Mouse (Mus musculus) Patski (cell line): Measurements from ENCODE around the gene Nfe2l1. TPM values are rescaled to one million over a fixed set of nuclear protein-coding genes. Genes with fewer than 3 reads are reported as not detected.

ENCODE experiments used
- ATAC-seq: fragments of 100-300 bp; one replicate; pipeline ENCODE4 v1.8.0; 2021
- CTCF ChIA-PET: fragments of 350-600 bp; sonication (Branson Sonifier 250); formaldehyde crosslinking; loops from one replicate; lab custom pipeline; 2022; ENCODE audit warnings: inconsistent platforms; lab: Charles Lee
- POLR2A ChIA-PET: fragments of 350-600 bp; sonication (Branson Sonifier 250); formaldehyde crosslinking; loops from one replicate; lab custom pipeline; 2022; ENCODE audit warnings: antibody characterized with exemption, inconsistent platforms; lab: Charles Lee
- DNase-seq: peaks from one replicate; pipeline ENCODE4 v3.0.0-alpha.2; 2011; ENCODE audit warnings: low read depth, low spot score
- H3K27me3 ChIP-seq: fragments of 371-371 bp; one replicate; pipeline ENCODE4 v1.5.1; 2021
- CTCF ChIP-seq: fragments of 100-300 bp; IDR thresholded peaks from one replicate; pipeline ENCODE4 v1.5.1; 2021
- in situ Hi-C: fragments of 300-500 bp; cut with MboI; formaldehyde crosslinking; loops from 3 replicates; pipeline ENCODE4 v1.11.1; 2018; ENCODE audit warnings: low pct_unique_long_range_greater_than_20kb, mixed read lengths
- polyA plus RNA-seq: library from polyadenylated mRNA; unstranded; gene quantifications from one replicate; pipeline ENCODE4 v1.2.3, GENCODE M21; 2021

Gene Nfe2l1
- polyA plus RNA-seq, 1 experiment from 2014 or later = 362 TPM

DNA sequence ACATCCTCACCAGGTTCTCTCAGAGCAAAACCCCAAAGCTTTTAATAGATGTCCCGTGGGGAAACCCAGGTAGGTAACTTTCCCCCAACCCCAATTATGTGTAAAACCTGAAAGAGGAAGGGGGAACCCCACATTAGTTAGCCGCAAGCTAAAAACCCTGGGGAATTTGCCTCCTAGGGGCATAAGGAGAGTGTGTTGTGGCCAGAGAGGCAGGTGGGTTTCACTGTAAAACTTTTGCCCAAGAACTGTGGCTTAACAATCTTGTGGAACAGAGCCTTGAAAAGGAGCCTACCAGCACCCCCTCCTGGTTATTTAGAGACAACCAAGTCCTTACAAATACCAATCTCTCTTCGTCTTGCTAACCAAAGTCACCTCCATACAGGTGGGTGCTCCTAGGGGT lies 55.2 kb downstream of the Nfe2l1 start:
- ATAC-seq = no peak
- CTCF ChIA-PET = interaction anchor here (0.8 to 2.7 kb wide), 4 partner anchors 9 to 47 kb away, joined by 3 to 6 read pairs (median 3); no protein-coding TSS in a partner anchor
- in situ Hi-C loops = no loop called here
- no peak for DNase-seq
- POLR2A ChIA-PET = no interaction called here
- no peaks in the 10 kb centered on the region for H3K27me3 ChIP-seq
- no peak for TF ChIP-seq CTCF

DNA sequence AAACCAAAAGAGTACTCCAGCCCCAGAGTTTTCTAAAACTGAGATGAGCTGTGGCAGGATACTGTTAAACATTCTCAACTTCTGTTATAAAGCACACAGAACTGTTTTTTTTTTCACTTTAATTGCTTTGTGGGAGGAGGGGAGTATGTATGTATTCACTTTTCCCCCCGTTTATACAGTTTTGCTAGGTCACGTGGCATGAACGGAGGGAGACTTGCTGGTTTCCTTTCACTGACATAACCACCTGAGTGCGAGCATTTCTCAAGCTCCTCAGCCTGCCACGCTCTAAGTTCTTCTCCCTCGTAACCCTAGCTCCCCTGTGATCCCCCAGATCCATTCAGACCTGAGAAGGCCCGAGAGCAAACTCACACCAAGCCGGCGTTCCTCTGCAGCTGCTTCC lies 57.4 kb downstream of the Nfe2l1 start:
- no peaks in the 10 kb centered on the region for H3K27me3 ChIP-seq
- ATAC-seq (no peak), DNase-seq (no peak)
- no peak for TF ChIP-seq CTCF
- in situ Hi-C loops = no loop called here
- POLR2A ChIA-PET = interaction anchor here (0.6 kb wide), 1 partner anchor 417 kb away, joined by 3 read pairs; no protein-coding TSS in a partner anchor
- CTCF ChIA-PET = interaction anchor here (0.7 to 1.3 kb wide), 2 partner anchors 9 to 90 kb away, joined by 3 to 7 read pairs; no protein-coding TSS in a partner anchor

DNA sequence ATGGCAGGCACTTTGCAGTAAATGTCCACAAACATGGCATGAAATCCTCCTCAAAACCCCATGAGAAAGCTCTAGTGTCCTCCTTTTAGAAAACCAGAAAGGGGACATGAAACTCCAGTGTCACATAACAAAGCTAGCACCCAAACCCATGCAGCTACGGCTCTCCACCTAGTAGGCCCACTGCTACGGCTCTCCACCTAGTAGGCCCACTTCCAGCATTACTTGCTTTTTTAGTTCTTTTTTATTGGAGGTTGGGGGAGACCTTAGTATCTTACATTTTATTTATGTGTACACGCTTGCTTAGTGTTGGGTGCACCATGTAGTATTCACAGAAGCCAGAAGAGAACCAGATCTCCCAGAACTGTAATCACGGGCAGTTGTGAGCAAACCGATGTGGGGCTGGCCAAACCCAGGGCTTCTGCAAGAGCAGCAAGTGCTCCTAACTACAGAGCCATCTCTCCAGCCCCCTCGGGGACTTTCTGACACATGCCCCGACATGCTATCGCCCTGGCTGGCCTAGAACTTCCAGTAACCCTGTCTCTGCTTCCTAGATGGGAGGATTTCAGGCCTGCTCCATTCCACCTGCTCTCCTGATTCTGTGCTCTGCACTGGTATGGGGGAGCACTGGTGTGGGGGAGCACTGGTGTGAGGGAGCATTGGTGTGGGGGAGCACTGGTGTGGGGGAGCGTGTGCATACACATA lies 58.3 kb downstream of the Nfe2l1 start:
- CTCF ChIA-PET = interaction anchor here (1.1 to 1.3 kb wide), 2 partner anchors 9 to 10 kb away, joined by 3 to 7 read pairs; no protein-coding TSS in a partner anchor
- no peaks in the 10 kb centered on the region for H3K27me3 ChIP-seq
- ATAC-seq (no peak), DNase-seq (no peak)
- POLR2A ChIA-PET = no interaction called here
- TF ChIP-seq CTCF = no peak
- in situ Hi-C loops = no loop called here

DNA sequence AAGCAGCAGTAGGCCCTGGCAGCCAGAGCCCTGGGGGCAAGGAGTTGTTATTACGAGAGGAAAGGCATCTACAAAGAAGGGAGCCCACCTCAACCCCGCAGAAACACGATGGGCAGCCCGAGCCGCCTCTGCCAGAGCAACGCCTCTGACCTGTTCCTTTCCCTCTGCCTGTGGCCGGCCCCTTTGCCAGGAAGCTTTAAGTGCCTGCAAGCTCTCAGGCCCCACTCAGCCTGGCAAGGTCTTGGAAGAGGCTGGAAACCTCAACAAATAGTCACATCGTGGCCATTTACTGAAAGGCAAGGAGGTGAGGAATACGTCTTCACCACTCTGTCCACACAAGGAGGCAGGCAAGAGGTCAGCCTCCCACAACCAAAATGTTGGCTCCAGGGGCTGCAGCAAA lies 61.5 kb downstream of the Nfe2l1 start:
- ChIA-PET POLR2A (interaction anchor here (0.6 kb wide), 1 partner anchor 27 kb away, joined by 4 read pairs; no protein-coding TSS in a partner anchor), CTCF (interaction anchor here (3.9 kb wide), 1 partner anchor 9 kb away, joined by 15 read pairs; the partner anchor contains the start of gene Snx11)
- DNase-seq = no peak
- no peaks in the 10 kb centered on the region for H3K27me3 ChIP-seq
- in situ Hi-C loops = no loop called here
- no peak for ATAC-seq
- TF ChIP-seq CTCF = no peak

Other genes with a start within 250 kb of the Nfe2l1 start
- 23.6 TPM for gene Snx11, start 52.4 kb downstream of the Nfe2l1 start, polyA plus RNA-seq
- gene Cbx1, start 40.8 kb downstream of the Nfe2l1 start, polyA plus RNA-seq = 111 TPM
- gene Copz2, start 19.9 kb upstream of the Nfe2l1 start, polyA plus RNA-seq = 56.7 TPM
- gene Cdk5rap3, start 86.5 kb upstream of the Nfe2l1 start, polyA plus RNA-seq = 95.8 TPM
- gene Prr15l, start 98.1 kb upstream of the Nfe2l1 start, polyA plus RNA-seq = 2.1 TPM
- 26.5 TPM for gene Pnpo, start 114.0 kb upstream of the Nfe2l1 start, polyA plus RNA-seq
- 13.0 TPM for gene Sp2, start 153.0 kb upstream of the Nfe2l1 start, polyA plus RNA-seq
- gene Sp6, start 183.4 kb upstream of the Nfe2l1 start, polyA plus RNA-seq = 0.53 TPM
- gene Scrn2, start 200.0 kb upstream of the Nfe2l1 start, polyA plus RNA-seq = 47.0 TPM
- 5.4 TPM for gene Lrrc46, start 211.4 kb upstream of the Nfe2l1 start, polyA plus RNA-seq
- 87.0 TPM for gene Mrpl10, start 211.6 kb upstream of the Nfe2l1 start, polyA plus RNA-seq
- 11.1 TPM for gene Osbpl7, start 220.7 kb upstream of the Nfe2l1 start, polyA plus RNA-seq